Mouse (Mus musculus) embryonic facial prominence, embryonic 15.5 days (tissue): ENCODE data around the gene Adora1. TPM values are rescaled to one million over a fixed set of nuclear protein-coding genes. Genes with fewer than 3 reads are reported as not detected.

Source experiments
- ATAC-seq: fragments of 200-750 bp; cut with Nextera tagmentation; 2 replicates; pipeline ENCODE4 v1.8.0; 2017; ENCODE audit warnings: low read depth, moderate TSS enrichment; ENCODE audit not compliant: insufficient number of reproducible peaks, low FRiP score, low TSS enrichment
- H3K27ac ChIP-seq: fragments of 300-500 bp; sonication (generic); replicated peaks from 2 replicates; pipeline ENCODE4 v1.5.1; 2015; ENCODE audit warnings: mild to moderate bottlenecking, inconsistent platforms
- H3K27me3 ChIP-seq: fragments of 300-500 bp; sonication (generic); 2 replicates; pipeline ENCODE4 v1.6.1; 2015; ENCODE audit warnings: inconsistent platforms
- H3K36me3 ChIP-seq: fragments of 300-500 bp; sonication (generic); 2 replicates; pipeline ENCODE4 v1.6.1; 2015; ENCODE audit warnings: mild to moderate bottlenecking, inconsistent platforms
- H3K4me1 ChIP-seq: fragments of 300-500 bp; sonication (generic); 2 replicates; pipeline ENCODE4 v1.6.1; 2015; ENCODE audit warnings: inconsistent platforms
- H3K4me2 ChIP-seq: fragments of 300-500 bp; sonication (generic); replicated peaks from 2 replicates; pipeline ENCODE4 v1.6.1; 2015; ENCODE audit warnings: mild to moderate bottlenecking, inconsistent platforms
- H3K4me3 ChIP-seq: fragments of 300-500 bp; sonication (generic); replicated peaks from 2 replicates; pipeline ENCODE4 v1.5.1; 2015; ENCODE audit warnings: mild to moderate bottlenecking, inconsistent platforms
- H3K9ac ChIP-seq: fragments of 300-500 bp; sonication (generic); 2 replicates; pipeline ENCODE4 v1.6.1; 2015; ENCODE audit warnings: inconsistent platforms
- H3K9me3 ChIP-seq: fragments of 300-500 bp; sonication (generic); replicated peaks from 2 replicates; pipeline ENCODE4 v1.6.1; 2016; ENCODE audit warnings: inconsistent platforms
- WGBS: fragments of 180-500 bp; shearing (Covaris S2); methylation state at CpG from one replicate; pipeline ENCODE4 v1.1.7; 2015; 5-methylcytosine and 5-hydroxymethylcytosine counted together
- polyA plus RNA-seq: library from polyadenylated mRNA; unstranded; fragments of >200 nt; fragmentation: Nextera tagmentation; extraction: Ambion mirVana; gene quantifications from 2 replicates; pipeline ENCODE4 v1.2.1, GENCODE M21; 2015

Gene Adora1
- polyA plus RNA-seq, 1 experiment from 2014 or later = 4.1 TPM

GRCm38 (mm10) chr1:134225375-134225774, 9.9 kb downstream of the Adora1 start:
- 83% methylated on average over 5 of the region's 5 CpGs for WGBS
- no peak for ATAC-seq

DNA sequence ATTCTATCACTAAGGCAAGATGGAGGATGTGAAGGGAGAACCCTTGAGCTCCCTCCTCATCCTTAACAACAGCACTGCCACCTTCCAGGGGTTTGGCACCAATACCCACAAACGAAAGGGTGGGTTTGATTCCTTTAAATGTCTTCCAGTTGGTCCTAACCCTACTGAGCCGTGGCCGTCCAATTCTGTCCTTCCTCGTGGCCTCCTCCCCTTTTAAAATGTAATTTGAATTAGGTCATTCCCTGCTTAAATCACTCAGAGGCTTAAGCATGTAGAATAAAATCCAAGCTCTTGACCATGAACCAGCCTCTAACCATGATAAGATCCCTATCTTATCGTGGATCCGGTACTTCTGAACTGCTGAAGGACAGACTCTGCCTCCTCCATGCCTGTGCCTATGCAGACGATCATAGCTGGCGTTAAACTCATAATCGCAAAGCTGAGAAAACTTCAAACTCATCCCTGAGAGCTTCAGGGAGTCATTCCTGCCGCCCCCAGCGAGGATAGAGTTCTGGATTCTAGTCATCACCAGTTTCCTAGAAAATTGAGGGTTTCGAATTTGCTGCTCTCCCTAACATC, 10.5 kb downstream of the Adora1 start:
- H3K4me3 ChIP-seq = no peak overlapping the region
- no peaks in the 10 kb centered on the region for H3K9me3 ChIP-seq
- no peak overlapping the region for H3K9ac ChIP-seq
- H3K4me1 ChIP-seq = no peaks in the 10 kb centered on the region
- H3K27me3 ChIP-seq = no peaks in the 10 kb centered on the region
- no peak overlapping the region for H3K27ac ChIP-seq
- no peak for ATAC-seq
- no peaks in the 10 kb centered on the region for H3K36me3 ChIP-seq
- WGBS = 84% methylated on average over 12 of the region's 12 CpGs
- no peak overlapping the region for H3K4me2 ChIP-seq

More at GRCm38 (mm10) chr1:134225375-134225774, 9.9 kb downstream of the Adora1 start:
- no peaks in the 10 kb centered on the region for H3K4me1 ChIP-seq
- no peak overlapping the region for H3K27ac ChIP-seq
- no peaks in the 10 kb centered on the region for H3K36me3 ChIP-seq
- no peak overlapping the region for H3K4me3 ChIP-seq
- H3K9me3 ChIP-seq = no peaks in the 10 kb centered on the region
- H3K27me3 ChIP-seq = no peaks in the 10 kb centered on the region
- no peak overlapping the region for H3K4me2 ChIP-seq
- H3K9ac ChIP-seq = no peak overlapping the region

- no peaks in the 10 kb centered on the region for H3K27me3 ChIP-seq
- no peaks in the 10 kb centered on the region for H3K9me3 ChIP-seq
- H3K4me3 ChIP-seq = no peak overlapping the region
- H3K4me2 ChIP-seq = no peak overlapping the region
- H3K9ac ChIP-seq = no peak overlapping the region
- ATAC-seq = no peak; the same call in 1 of the 2 replicates
- H3K4me1 ChIP-seq = no peaks in the 10 kb centered on the region
- 57% methylated on average over 8 of the region's 8 CpGs for WGBS
- H3K36me3 ChIP-seq = no peaks in the 10 kb centered on the region
- H3K27ac ChIP-seq = no peak overlapping the region
Observed at GRCm38 (mm10) chr1:134222122-134223055, 12.8 kb downstream of the Adora1 start.

DNA sequence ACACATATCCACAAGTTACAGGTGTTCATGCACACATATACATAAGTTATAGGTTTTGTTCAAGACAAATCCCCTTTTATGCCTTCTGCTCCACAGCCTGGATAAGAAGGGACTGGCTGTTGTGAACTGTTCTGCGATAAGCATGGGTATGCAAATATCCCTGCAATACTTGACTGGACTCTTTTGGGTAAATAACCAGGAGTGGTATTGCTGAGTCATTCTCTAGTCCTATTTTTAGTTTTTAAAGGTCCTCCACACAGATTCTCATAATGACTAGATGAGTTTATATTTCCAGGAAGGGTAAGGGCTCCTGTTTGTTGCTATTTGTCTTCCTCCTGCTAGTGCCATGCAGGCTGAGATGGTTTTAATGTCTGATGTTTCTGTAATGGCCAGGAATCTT, 14.1 kb downstream of the Adora1 start:
- no peak for ATAC-seq
- Histone ChIP-seq H3K9me3 (no peaks in the 10 kb centered on the region), H3K27me3 (no peaks in the 10 kb centered on the region), H3K4me3 (no peak overlapping the region), H3K9ac (no peak overlapping the region), H3K4me1 (no peaks in the 10 kb centered on the region), H3K4me2 (no peak overlapping the region), H3K27ac (no peak overlapping the region), H3K36me3 (no peaks in the 10 kb centered on the region)
- WGBS = 80% methylated on average over 1 of the region's 1 CpGs

GRCm38 (mm10) chr1:134219608-134220007, 15.6 kb downstream of the Adora1 start:
- H3K4me2 ChIP-seq = no peak overlapping the region
- H3K27me3 ChIP-seq = no peaks in the 10 kb centered on the region
- H3K9ac ChIP-seq = no peak overlapping the region
- no peak overlapping the region for H3K27ac ChIP-seq
- no peaks in the 10 kb centered on the region for H3K36me3 ChIP-seq
- 80% methylated on average over 5 of the region's 5 CpGs for WGBS
- no peak overlapping the region for H3K4me3 ChIP-seq
- no peak for ATAC-seq
- H3K9me3 ChIP-seq = no peaks in the 10 kb centered on the region
- H3K4me1 ChIP-seq = 0 out of 2 replicates have a peak, but pooled peaks cover 6% of the 10 kb centered on the region

DNA sequence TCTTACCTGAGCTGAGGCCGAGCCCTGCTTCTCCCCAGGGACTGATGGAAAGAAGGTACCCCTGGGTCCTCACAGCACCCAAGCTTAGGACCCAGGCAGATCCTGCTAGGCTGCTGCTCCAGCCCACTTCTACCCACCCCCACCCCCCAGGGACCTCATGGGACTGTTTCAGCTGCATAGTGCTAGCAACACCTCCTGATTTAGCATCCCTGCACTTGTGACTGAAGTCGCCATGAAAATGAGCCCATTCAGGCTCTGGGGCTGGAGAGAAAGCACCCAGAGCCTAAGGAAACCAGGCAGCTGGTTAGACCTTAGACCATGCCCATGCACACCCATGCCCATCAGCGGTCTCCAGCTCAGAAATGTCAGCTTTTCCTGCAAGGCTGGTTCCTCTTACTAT, 17.3 kb downstream of the Adora1 start:
- WGBS = 76% methylated on average over 3 of the region's 3 CpGs
- no peak overlapping the region for H3K27ac ChIP-seq
- H3K4me1 ChIP-seq = 0 out of 2 replicates have a peak, but pooled peaks cover 6% of the 10 kb centered on the region
- H3K27me3 ChIP-seq = no peaks in the 10 kb centered on the region
- H3K36me3 ChIP-seq = no peaks in the 10 kb centered on the region
- H3K9me3 ChIP-seq = no peaks in the 10 kb centered on the region
- H3K4me2 ChIP-seq = no peak overlapping the region
- no peak overlapping the region for H3K9ac ChIP-seq
- H3K4me3 ChIP-seq = no peak overlapping the region
- no peak for ATAC-seq

DNA sequence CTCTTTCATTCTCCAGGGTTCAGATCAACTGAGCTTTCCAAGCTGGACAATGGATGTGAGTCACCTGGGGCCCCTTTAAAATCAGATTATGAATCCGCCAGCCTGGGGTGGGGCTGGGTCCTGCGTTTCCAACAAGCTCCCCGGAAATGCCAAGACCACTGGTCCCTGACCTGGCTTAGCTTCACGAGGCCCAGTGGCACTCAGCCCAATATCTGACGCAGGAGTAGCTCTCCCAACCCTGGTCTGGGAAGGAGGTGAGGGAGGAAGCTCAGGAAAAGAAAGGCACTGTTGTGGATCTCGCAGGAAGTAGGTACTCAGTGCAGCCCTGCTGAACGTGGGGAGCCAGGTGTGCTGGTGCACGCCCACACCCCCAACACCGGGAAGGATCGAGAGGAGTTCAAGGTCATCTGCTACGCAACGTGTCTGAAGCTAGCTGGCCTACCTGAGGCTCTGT, 18.2 kb downstream of the Adora1 start:
- no peak overlapping the region for H3K27ac ChIP-seq
- no peak overlapping the region for H3K4me3 ChIP-seq
- no peak for ATAC-seq
- no peak overlapping the region for H3K4me2 ChIP-seq
- H3K27me3 ChIP-seq = no peaks in the 10 kb centered on the region
- H3K9me3 ChIP-seq = no peaks in the 10 kb centered on the region
- H3K4me1 ChIP-seq = 0 out of 2 replicates have a peak, but pooled peaks cover 6% of the 10 kb centered on the region
- WGBS = 55% methylated on average over 12 of the region's 12 CpGs
- H3K9ac ChIP-seq = no peak overlapping the region
- H3K36me3 ChIP-seq = no peaks in the 10 kb centered on the region

DNA sequence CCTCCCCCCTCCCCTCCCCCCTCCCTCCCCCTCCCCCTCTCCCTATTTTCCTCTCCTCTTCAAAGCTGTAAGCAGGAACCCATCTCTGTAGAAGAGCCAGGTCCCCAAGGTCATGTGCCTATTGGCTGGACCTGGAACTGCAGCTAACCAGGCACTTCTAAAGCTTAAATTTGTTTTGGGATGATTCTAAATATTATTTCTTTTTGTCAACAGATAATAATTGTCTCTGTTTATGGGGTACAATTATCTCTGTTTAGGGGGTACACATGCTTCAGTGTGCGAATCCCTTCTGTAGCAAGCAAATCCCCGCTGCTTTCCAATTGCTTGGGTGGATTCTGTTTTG, 18.6 kb downstream of the Adora1 start:
- ATAC-seq = no peak
- Histone ChIP-seq H3K4me3 (no peak overlapping the region), H3K4me2 (no peak overlapping the region), H3K27me3 (no peaks in the 10 kb centered on the region), H3K27ac (no peak overlapping the region), H3K4me1 (0 out of 2 replicates have a peak, but pooled peaks cover 6% of the 10 kb centered on the region), H3K36me3 (no peaks in the 10 kb centered on the region), H3K9ac (no peak overlapping the region), H3K9me3 (no peaks in the 10 kb centered on the region)
- 81% methylated on average over 2 of the region's 2 CpGs for WGBS

- Histone ChIP-seq H3K4me3 (no peak overlapping the region), H3K36me3 (no peaks in the 10 kb centered on the region), H3K4me1 (peaks cover 13% of the 10 kb centered on the region; the same call in 1 of the 2 replicates), H3K27me3 (no peaks in the 10 kb centered on the region), H3K4me2 (no peak overlapping the region), H3K27ac (no peak overlapping the region), H3K9me3 (no peaks in the 10 kb centered on the region), H3K9ac (no peak overlapping the region)
- no peak for ATAC-seq
- WGBS = 35% methylated on average over 11 of the region's 11 CpGs
Observed at GRCm38 (mm10) chr1:134215751-134216628, 19.2 kb downstream of the Adora1 start.

- Histone ChIP-seq H3K36me3 (no peaks in the 10 kb centered on the region), H3K4me2 (no peak overlapping the region), H3K4me1 (peaks cover 17% of the 10 kb centered on the region; the same call in 1 of the 2 replicates), H3K9ac (no peak overlapping the region), H3K27me3 (no peaks in the 10 kb centered on the region), H3K27ac (no peak overlapping the region), H3K9me3 (no peaks in the 10 kb centered on the region), H3K4me3 (no peak overlapping the region)
- no peak for ATAC-seq
- WGBS = 47% methylated on average over 7 of the region's 7 CpGs
Observed at GRCm38 (mm10) chr1:134215059-134215458, 20.2 kb downstream of the Adora1 start.

DNA sequence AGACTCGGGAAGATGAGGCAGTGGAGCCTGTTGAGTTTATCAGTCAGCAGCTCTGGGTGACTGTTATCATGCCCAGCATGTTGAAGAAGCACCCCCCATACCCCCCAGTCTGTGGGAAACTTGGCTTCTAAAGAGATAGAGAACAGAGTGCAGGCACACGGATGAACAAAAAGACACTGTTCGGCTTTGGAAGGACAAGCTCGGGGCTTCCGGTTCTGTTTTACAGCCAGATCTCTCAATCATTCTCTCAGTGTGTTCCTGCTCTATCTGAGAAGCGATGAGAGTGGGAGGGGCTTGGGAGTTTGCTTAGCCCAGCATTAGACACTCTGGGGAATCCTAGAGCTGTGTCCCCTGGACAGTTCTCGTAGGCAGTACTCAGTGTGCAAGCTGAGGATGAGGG, 21.8 kb downstream of the Adora1 start:
- no peaks in the 10 kb centered on the region for H3K27me3 ChIP-seq
- H3K27ac ChIP-seq = no peak overlapping the region
- H3K4me2 ChIP-seq = no peak overlapping the region
- no peak for ATAC-seq
- no peak overlapping the region for H3K9ac ChIP-seq
- WGBS = 70% methylated on average over 7 of the region's 7 CpGs
- H3K9me3 ChIP-seq = no peaks in the 10 kb centered on the region
- no peak overlapping the region for H3K4me3 ChIP-seq
- H3K36me3 ChIP-seq = no peaks in the 10 kb centered on the region
- H3K4me1 ChIP-seq = peaks cover 17% of the 10 kb centered on the region; the same call in 1 of the 2 replicates
